Mouse (Mus musculus) lung, postnatal 10 days (tissue): ENCODE measurements around the gene Hoxa3.

Experiments used
- DNase-seq: peaks from one replicate; pipeline ENCODE4 v3.0.0; 2021

The Hoxa3 gene

DNA sequence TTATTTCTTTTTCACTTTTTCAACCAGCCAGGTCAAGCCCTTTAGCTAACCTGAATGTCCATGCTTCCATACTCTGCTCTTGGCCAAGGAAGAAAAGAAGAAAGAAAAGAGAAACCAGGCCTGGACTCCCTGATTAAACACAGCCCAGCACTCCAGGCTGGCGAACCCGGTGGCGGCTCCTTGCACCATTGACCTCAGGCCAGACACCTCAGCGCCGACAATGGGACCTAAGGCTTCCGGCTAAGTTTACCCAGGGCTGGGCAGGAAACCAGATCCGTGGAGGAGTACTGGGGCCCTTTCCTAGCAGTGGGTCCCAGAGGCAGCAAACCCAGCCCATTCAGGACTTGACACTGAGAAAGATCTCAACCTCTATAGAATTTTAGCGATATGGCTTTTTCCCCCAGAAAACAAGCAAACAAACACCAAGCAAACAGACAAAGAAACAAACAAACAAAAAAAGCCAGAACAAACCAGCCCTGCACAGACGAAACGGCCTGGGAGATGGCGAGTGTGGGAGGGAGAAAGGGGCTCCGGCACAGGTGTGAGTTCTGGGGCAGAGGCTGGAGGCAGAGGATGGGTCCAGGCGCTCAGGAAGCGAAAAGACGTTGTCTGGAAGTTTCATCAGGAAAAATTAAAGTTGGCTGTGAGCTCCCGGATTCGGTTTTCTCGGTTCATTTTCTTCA, 18.9 kb upstream of the Hoxa3 start:
- DNase-seq, result no peak

DNA sequence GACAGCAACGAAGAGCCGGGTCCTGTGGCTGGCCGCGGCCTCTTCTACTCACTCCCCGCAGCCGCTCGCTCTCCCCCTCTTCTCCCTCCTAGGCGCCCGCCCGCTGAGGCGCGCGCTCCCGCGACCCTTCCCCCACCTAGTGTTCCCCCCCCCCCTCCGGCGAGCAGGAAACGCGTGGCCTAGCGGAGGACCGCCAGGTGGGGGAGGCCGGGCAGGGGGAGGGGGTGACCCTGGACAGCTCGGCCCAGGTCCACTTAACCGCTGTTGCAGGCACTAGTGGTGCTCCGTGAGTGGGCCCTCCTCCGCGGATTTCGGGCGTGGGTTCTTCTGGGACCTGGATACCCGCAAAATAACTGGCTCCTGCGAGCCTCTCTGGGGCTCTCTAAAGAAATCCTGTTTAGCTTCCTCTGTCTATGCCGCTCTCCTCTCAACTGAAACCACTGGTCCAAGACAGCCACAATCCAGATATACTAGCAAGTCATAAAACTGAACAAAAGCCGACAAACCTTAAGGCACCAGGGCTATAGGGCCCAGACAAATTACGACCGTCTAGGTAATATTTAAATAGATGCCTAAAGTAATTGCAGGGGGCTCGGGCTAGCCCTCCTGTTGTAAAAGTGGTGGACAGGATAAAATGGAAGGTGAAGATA, 17.5 kb upstream of the Hoxa3 start, which contains the start of gene Hoxa9:
Hoxa9 (minus strand) TSS at position 574 of the 650 bp plus-strand sequence.
- no peak for DNase-seq

DNA sequence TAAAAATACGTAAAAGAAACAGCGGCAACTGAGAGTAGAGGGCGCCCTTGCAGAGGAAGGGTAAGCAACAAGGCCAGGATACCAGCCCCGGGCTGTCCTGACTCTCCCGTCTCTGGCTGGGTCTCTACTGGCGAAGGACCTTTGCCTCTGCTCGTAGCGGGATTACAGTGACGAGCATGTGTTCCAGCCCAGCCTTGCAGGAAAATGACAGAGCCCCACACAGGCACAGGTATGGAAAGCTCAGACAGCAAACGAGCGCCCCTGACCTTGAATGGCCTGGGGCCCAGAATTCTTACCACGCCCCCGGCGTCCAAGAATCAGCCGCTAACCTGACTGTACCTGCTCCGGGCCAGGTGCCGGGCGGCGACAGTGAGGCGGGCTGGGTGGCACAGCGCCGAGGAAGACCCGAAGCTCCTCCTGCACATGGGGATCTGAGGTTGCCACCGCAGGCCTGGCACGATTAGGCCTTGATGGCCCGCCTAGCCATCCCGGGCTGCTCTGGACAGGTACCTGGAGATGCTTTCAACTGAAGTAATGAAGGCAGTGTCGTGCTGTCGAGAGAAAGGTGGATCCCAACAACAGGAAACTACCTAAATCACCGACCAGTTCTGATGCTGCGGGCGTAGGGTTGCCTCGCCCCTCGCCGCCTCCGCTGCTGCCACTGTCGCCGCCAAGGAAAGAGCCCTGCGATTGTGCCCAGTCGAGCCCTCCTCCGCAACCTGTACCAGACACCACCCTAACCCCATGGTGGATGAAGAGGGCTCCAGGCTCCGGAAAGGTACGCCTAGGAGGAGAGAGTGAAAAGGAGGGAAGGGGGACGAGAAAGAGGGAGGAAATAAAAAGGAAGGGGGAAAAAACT, 16.7 kb upstream of the Hoxa3 start:
- no peak for DNase-seq

DNA sequence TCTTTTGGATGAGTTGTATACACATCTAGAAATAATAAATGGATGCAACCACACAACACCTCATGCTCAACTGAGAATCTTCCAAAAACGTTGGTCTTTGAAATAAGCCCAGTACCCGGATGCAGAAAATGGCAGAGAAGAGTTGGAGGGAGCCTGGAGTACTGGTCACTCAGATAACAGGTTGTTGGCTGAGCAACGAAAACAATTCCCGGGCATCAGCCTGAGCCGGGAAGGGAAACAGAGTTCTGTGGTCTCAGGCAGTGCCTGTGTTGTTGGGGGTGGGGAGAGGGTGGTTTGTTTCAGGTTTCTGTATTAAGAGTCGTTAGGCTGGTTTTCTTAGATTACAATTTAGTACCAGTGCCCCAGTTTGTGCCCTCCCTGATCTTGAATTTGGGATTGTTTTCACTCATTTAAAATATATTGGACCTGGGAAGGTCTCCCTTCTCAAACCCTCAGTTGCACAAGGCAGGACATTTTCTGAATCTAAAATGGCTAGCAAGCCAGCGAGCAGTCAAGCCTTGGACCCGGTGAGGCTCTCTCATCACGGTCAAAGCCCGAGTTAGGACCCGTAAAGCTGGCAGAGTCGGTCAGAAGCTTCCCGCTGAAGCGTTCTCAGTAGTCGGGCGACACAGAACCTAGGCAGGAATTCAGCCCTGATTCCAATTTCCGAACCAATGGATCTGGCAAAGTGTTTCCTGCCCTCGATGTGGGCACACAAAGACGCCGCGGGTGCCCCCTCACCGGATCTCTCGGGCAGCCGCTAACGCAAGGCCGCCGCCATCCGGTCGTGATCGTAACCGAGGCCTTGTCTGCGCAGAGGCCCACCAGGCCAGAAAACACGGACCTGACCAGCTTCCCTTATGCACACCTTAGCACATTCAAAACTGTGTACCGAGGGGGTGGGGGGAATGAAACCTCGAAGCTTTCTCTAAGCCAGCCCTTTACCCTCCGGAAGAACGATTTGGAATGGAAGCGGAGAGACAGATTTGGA, 15.6 kb upstream of the Hoxa3 start:
- no peak for DNase-seq

DNA sequence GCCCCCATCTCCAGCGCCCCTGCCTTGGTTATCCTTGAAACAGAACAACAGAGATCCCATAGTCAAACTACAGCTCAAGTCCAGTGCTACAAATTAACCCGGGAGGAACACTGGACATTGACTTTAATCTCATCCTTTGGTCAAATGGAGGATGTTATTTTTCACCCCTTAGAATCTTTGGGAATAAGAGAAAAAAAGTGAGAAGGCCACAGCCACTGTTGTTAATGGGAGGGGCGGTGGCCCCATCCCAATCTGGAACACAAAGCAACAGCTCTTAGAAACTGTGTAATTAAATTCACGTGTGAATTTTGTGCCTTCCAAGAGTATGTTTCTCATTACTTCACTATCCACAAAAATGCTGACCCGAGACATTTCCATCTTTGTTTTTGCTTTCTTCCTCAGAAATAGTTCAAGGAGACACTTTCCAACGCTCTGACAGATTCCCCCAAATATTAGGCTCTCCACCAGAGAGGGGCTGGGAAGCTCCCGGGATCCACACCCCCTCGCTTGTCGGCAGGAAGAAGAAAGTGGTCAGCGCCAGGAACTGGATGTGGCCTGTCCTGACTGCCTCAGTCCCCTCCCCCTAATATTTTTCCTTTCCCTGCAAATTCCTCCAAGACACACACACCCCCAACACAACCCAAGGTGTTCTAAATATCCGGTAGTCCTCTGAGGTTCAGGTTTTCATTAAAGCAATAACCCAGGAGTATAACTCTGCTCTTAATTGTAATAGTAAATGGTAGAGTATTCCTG, 14.5 kb upstream of the Hoxa3 start:
- DNase-seq, result no peak

DNA sequence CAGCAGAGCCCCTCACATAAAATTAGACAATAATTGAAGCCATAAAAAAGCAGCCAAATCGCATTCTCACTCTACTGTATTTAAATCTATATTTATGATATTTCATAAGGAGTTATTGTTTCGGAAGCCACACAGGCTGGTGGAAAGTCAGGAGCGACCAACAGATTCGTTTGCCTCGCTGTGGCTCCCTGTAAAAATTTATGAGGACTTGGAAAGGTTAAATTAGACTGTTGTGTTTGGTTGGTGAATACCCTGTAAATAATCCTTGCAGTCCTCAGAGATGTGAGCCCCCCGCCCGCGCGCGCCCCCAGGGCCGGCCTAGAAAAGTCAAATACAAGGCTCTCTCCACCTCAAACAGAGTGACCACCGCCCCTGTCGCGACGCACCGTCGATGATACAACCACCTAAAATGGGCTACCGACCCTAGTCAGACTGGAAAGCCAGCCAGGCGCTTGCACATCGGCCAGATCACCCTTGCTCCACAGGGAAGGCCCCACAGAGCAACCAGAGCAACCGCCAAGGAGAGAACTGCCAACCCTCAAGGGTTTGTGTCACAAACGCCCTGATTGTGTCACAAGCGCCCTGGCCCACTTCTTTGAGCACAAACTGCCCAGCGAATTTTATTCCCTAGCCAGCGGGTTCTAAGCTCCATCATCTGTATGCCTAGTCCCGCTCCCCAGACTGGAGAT, 13.6 kb upstream of the Hoxa3 start:
- no peak for DNase-seq

DNA sequence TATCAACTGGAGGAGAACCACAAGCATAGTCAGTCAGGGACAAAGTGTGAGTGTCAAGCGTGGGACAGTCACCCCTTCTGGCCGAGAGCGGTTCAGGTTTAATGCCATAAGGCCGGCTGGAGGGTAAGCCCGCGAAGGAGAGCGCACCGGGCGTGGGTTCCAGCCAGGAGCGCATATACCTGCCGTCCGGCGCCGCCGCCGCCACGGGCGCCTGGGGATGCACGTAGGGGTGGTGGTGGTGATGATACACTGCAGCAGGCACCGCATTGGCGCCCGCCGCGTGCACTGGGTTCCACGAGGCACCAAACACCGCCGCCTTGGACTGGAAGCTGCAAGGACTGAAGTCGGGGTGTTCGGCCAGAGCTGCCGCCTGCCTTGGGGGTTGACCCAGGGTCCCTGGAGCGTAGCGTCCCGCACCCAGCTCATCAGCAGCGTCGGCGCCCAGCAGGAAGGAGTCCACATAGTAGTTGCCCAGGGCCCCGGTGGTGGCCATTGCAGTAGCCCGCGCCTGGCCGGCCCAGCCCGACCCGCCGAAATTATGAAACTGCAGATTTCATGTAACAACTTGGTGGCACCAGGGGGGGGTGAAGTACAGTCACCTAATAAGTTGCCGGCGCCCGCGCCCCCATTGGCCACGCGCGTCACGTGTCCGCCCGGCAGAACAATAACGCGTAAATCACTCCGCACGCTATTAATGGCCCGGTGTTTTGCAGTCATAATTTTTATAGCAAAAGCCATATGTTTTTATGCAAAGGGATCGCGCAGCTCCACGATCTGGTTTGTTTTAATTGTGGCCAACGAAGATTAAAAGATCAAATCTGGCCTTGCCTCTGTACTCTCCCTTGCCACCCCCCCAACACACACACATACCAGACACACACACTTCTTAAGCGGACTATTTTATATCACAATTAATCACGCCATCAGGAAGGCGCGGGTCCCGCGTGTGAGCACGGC, 12.8 kb upstream of the Hoxa3 start:
- no peak for DNase-seq

DNA sequence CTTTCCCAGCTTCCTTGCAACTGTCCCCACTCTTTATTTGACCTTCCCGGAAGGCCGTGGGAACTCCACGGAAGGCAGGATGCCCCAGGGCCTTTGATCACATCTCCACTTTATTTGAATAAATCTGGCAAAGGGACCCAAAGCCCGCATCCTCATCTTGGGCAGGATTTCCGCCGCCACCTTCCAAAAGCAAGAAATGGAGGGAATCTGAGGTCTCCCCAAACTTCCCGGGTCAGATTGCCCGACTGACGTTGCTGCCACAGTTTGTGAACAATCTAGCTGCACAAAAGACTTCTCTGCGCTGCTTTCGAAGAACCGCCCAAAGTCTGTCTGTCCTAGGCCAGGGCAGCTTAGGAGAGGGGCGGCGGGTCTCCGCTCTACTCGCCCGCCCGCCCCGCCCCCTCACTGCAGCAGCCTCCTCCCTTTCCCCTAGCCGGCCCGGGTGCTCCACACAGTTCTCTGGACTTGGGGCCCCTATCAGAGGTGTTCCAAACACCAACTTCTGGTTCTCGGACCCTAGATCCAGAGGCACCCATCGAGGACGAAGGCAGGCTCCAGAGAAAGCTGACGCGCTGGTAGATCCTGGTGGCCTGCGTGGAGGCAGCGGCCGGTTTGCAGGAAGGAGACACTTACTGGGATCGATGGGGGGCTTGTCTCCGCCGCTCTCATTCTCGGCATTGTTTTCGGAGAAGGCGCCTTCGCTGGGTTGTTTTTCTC, 11.9 kb upstream of the Hoxa3 start:
- DNase-seq, result no peak

DNA sequence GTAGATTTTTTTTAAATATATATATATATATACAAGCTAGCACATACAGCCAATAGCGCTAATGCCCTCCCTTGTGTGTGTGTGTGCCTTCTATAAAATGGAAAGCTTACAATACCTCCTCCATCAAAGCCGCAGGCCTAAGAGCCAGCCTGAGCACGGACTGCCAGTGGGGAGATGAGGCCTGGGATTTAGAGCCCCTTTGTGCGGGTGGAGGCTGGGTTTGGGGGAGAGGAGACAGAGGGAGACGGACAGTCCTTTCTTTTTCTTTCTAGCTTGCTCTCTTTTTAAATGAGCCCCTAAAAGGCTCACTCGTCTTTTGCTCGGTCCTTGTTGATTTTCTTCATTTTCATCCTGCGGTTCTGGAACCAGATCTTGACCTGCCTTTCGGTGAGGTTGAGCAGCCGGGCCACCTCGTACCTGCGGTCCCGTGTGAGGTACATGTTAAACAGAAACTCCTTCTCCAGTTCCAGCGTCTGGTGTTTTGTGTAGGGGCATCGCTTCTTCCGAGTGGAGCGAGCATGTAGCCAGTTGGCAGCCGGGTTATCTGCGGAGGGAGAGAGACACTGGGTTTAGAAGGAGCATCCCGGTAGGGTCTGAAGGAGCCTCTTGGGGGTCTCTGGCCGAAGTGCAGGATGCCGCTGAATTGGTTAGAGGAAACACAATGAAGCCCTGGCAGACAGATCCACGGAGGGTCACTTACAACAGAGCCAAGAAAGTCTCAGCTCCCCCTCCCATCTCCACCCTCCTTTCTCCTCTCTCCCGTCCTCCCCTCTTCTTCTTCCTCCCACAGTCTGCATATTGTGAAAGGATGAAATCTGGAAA, 11.0 kb upstream of the Hoxa3 start:
- no peak for DNase-seq

DNA sequence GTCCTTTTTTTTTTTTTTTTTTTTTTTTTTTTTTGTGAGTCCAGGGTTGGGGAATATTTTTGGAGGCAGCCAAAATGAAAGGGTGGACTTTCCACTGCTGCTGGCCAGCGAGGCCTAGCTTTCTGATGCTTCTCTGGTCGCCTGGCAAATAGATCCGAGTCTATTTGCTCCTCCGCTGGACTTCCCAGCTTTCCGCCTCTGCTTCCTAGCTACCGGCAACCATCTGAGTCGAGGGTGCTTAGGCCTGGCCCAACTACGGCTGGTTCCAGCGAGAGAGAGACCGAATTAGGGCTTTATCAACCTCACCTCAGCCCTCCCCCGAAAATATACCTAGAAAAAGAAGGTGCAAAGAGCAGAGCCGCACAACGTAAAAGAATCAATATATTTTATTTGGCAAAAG, 9.6 kb upstream of the Hoxa3 start:
- no peak for DNase-seq

DNA sequence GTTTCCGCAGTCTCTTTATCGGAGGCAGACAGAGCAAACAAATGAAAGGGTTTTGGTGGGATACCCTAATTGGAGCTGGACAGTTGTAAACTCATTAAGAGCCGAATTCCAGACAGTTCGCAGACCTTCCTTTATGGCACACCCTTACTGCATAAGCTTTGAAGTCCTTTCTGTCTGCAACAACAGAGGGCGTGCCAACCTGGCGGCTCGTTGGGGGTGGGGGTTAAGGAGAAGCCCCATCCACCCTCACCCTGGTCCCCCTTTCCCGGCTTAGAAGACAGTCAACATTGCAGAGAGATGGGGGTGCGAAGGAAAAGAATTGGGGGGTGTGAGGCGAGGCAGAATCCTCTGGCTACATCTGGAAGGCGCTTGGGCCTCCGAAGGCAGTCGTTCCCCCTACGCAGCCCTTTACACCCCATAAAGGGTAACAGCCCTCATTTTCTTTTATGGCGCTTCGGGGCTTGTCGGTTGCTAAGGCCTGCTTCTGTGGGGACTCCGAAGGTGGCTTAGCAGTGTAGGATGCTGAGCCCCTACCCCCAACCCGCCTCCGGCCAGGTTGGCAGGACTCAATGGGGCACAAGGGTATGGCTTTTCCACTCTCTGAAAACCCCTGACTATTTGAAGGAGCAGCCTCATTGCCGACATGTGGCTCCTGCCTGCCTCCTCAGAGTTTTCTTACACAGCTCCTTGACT, 9.0 kb upstream of the Hoxa3 start:
- no peak for DNase-seq

DNA sequence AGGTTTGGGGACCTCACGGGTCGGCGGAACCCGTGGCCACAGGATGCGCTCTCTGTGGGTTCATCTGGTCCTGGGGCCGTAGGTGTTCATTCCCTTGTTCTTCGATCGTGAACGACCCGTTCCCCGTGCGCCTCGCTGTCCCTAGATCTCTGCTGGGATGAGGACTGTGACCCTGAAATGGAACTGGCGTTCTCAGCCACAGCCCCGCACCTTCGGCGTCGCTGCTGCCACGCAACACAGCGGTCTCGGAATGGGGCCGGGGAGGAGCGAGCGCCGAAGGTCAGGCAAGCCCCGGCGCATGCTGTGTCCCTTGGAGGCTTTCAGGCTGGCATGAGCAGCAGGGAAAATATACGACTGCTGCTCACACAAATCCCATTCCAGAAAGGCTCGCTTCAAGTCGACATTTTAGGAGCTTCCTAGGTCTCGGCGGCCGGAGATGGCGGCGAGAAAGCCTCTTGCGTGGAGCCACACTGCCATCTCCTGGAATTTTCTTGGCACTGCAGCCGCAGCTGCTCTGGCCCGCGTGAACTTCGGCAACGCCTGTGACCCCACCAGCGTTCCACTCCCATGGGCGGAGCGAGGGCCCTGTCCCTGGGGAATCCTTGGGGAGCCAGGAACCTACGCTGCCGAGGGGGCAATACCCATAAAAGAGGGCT, 8.3 kb upstream of the Hoxa3 start, which contains the start of gene Hoxa7:
Hoxa7 (minus strand) TSS at position 518 of the 656 bp plus-strand sequence.
- peak; percentile 90 for DNase-seq

DNA sequence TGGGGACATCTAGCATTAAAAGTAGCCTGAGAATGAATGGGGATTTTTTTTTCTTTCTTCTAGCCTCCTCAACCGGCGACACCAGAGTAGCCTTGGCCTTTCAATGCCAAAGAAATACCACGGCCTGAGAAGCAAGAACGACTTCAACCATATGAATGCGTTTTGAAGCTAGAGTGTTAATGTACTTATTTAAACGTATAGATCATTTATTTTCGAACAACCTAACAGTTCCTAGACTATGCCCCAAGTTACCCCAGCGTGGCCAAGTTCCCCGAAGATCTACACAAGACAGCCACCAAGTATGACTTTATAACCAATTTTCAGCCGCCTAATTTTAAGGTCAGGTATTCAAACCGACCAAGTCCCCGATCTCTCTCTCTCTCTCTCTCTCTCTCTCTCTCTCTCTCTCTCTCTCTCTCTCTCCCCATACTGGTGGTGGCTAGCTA, 7.8 kb upstream of the Hoxa3 start:
- DNase-seq, result no peak

DNA sequence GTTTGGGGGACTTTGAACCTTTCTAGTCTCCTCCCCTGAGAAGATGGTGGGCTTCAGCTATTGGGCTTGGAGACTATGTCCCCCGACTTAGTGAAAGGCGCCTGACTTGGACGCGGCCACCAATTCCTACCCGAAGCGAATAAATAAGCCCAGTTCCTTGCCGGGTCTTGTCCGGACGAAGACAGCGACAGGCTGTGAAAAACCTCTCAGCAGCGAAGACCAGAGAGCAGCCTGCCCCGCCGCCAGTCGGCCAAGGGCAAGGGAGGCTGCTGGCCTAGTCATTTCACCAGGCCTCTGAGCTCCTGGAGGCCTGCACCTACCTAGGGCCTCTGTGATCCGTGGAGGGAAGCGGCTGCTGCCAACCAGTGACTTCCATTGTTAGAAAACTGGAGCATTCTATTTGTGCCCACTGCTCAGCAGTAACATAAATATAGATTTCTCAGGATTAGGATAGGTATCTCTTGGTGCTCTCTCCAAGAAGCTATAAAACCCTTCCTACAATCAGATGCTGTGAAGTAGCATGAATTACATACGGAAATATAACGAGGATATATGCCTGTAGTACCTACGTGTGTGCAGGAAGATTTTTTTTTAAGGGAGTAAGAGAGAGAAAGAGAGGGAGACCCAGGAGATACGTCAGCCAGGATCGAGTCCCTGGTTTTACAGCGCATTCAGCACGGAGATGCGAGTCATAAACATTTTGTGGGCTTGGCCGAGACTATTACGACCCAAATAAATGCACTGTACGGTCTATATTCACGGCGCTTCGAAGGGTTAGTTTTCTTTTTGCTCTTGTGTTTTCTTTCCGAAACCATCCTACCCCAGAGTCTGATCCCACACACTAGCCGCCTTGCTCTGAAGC, 7.1 kb upstream of the Hoxa3 start:
- no peak for DNase-seq

DNA sequence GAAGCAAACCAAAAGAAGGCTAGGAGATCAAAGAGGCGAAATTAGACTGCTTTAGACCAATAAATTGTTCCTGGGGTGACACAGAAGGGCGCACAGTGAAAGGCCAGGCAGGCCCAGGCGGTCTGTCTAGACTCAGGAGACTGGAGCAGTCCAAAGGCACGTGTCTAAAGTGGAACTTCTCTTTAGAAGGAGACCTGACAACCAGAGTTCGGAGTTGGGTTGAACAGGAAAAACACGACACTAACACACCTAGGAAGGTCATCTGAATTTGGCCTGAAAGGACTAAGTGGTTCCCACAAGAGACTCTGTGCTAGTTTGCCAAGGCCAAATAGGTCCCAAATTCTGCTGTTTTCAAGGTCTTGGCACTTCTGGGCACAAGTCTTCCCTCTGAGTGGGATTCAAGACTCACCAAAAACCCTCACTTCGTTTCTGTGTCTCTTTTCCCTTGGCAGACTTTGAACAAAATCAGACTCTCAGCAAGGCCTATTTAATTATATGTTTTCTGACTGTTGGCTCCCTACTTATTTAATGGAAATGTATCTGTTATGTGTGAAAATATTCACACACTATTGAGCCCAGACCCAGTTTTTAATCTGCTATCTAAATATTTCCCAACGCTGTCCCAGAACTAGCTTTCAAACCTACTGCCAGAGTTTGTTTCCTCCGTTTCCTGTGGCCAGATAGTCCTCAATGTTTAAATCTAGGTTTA, 6.3 kb upstream of the Hoxa3 start:
- DNase-seq, result no peak
